Mouse (Mus musculus) myocyte (in vitro differentiated cells): Measurements from ENCODE around the gene Fezf1.

ENCODE experiments used
- E2F4 ChIP-seq: IDR thresholded peaks from one replicate; pipeline ENCODE4 v1.6.1; 2011; ENCODE audit warnings: mild to moderate bottlenecking, control low read depth, moderate library complexity; ENCODE audit not compliant: insufficient read depth
- MAX ChIP-seq: IDR thresholded peaks from one replicate; pipeline ENCODE4 v1.6.1; 2011; ENCODE audit warnings: low read depth, mild to moderate bottlenecking, control low read depth
- POLR2A ChIP-seq: IDR thresholded peaks from one replicate; pipeline ENCODE4 v1.6.1; 2011; ENCODE audit warnings: low read depth, mild to moderate bottlenecking, control low read depth, moderate library complexity; ENCODE audit not compliant: insufficient read length

DNA sequence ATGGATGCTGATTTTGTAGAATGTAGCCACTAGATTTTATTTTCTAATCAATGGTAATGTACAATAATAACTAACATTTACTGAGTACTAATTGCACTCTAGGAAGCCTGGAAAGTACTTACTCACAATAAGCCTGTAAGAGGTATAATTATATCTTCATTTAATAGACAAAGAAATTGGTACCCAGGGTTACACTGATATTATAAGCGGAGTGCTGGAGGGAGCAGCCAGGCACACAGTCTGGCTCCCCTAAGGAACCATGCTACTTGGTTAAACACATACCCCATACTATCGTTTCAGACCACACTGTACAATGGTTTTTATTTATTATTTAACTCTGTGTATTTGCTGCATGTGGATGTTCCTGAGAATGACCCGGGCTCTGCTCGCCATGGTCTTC lies 46.5 kb upstream of the Fezf1 start:
- TF ChIP-seq E2F4: no peak
- TF ChIP-seq POLR2A: no peak
- no peak for TF ChIP-seq MAX
